Mouse (Mus musculus) liver, embryonic 14.5 days (tissue): ENCODE results near the gene Cdh16.

Experiments used
- CTCF ChIP-seq: IDR thresholded peaks from 2 replicates; pipeline ENCODE4 v1.5.1; 2016; ENCODE audit warnings: antibody characterized with exemption, low read depth, control low read depth
- EP300 ChIP-seq: IDR thresholded peaks from 2 replicates; pipeline ENCODE4 v1.6.1; 2016; ENCODE audit warnings: antibody characterized with exemption, low read depth

GRCm38 (mm10) chr8:104594611-104595362 is 29.4 kb downstream of the Cdh16 start:
- TF ChIP-seq CTCF (no peak), EP300 (no peak)
